Mouse (Mus musculus): Measurements from ENCODE around the gene Atxn7l2.
"Not testable (repeated sequence)": the region's sequence is repeated elsewhere in the genome, so short reads cannot be mapped to it uniquely, and the experiment has no call there.

Gene Atxn7l2

GRCm38 (mm10) chr3:108210771-108211139, at the start of gene Atxn7l2:
Gene Atxn7l2 (minus strand): TSS chr3:108210934.
- DNase-seq, result peak; percentile 53

DNA sequence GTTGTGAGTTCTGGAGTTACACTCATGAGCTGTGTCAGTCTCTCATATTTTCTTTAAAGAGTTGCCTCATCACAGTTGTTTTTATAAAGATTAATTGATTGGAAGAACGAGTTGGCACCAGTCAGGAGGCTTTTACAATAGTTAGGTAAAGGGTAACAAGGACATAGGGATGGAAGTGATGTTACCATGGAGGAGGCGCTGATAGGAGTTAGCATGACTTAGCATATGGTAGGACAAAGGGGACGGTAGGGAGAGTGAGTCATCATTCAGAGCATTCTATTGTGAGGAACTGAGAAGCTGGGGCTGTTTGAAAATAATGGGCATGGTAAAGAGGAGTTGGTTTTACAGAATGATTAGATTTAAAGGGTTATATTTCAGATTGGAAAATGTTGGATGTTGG, 48.6 kb upstream of the Atxn7l2 start:
- no peak for DNase-seq

GRCm38 (mm10) chr3:108257831-108258500, 47.2 kb upstream of the Atxn7l2 start:
- no peak for DNase-seq

DNA sequence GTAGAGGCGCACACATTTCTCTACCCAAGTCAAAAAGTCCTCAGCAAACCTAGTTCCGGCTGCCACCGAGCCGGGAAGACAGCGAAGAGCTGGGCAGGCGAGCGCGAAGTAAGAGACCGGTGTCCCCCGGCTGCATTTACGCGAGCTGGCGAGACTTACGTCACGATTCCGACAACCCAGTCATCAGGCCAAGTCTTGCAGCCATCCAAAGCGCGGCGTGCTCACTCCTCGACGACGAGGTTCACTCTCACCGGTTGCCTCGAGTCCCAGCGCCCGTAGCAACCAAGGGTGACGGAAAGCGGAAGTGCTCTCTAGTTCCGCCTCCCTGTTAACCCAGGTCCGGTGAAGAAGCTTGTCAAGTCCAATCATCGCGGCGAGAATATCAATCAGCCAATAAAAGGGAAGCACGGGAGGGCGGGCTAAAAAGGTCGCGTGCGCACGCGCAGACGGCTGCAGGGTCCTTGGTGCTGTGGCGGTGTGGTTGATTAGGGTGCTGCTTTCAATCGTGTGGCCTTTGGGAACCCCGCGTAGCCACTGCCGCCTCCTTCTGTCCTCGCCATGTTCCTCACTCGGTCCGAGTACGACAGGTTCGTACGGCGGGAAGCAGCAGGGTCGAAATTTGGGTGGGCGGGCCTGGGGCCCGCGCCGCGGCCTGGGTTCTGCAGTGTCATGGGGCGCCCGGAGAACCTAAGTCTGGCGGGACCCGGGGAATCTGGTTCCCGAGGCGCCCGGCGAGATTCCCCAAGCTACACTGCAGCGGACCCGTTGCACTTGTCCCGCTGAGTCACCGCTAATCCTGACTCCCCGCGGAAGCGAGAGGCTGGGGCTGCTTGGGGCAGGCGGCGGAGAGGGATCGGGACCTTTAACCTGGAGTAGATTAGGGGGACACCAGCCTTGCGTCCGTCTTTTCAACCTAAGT, 46.2 kb upstream of the Atxn7l2 start, which contains the start of gene Psma5:
TSS of gene Psma5 (plus strand) at position 208 of the 919 bp plus-strand sequence.
- DNase-seq, result peak; percentile 95

GRCm38 (mm10) chr3:108246857-108247256, 36.1 kb upstream of the Atxn7l2 start:
- no peak for DNase-seq

- no peak for DNase-seq
Measured at GRCm38 (mm10) chr3:108241243-108241839, 30.6 kb upstream of the Atxn7l2 start.

DNA sequence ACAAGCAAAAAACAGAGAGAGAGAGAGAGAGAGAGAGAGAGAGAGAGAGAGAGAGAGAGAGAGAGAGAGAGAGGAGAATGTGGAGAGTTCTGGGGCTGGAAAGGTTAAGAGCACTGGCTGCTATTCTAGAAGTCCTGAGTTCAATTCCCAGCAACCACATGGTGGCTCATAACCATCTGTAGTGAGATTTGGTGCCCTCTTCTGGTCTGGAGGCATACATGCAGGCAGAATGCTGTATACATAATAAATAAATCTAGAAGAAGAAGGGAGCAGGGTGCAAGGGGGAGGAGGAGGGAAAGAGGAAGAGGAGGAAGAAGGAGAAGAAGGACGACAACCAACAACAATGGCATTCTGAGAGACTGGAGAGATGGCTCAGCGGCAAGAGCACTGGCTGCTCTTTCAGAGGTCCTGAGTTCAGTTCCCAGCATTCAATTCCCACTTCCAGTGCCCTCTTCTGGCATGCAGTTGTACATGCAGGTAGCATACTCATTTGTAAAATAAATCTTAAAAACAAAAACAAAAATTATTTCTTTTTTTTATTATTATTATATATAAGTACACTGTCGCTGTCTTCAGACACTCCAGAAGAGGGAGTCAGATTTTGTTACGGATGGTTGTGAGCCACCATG, 26.9 kb upstream of the Atxn7l2 start:
- not testable (repeated sequence) for DNase-seq

DNA sequence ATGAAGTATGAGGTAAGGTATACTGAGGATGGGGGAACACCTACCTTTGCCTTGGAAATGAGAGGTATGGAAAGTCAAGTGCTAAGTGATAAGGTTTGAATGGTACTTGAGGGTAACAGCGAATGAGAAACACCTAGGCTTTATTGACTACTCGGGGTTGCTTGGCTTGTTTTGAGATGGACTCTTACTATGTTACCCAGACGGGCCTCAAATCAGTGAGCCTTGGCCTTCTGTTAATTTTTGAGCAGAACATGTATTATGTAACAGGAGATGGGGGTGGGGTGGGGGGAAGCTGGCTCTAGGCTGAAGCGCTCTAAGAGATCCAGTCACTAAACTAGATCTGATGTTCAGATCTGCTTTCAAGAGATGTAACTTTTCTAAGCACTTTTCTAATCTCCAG, 20.9 kb upstream of the Atxn7l2 start:
- DNase-seq, result no peak

DNA sequence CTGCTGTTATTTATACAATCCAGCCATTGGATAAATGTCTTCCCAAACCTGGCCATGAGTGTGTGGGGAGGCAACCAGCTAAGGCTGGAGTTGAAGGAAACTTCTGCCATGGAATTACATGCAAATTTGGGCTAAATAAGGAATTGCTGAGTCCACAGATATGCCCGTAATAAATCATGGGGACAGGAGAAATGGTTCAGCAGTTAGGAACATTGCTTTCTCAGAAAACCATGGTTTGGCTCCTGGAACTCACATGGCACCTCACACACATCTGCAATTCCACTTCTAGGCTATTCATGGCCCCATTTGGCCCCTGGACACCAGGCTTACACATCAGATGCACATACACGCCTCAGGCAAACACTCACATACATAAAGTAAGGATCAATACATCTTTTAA, 16.8 kb upstream of the Atxn7l2 start:
- no peak for DNase-seq

DNA sequence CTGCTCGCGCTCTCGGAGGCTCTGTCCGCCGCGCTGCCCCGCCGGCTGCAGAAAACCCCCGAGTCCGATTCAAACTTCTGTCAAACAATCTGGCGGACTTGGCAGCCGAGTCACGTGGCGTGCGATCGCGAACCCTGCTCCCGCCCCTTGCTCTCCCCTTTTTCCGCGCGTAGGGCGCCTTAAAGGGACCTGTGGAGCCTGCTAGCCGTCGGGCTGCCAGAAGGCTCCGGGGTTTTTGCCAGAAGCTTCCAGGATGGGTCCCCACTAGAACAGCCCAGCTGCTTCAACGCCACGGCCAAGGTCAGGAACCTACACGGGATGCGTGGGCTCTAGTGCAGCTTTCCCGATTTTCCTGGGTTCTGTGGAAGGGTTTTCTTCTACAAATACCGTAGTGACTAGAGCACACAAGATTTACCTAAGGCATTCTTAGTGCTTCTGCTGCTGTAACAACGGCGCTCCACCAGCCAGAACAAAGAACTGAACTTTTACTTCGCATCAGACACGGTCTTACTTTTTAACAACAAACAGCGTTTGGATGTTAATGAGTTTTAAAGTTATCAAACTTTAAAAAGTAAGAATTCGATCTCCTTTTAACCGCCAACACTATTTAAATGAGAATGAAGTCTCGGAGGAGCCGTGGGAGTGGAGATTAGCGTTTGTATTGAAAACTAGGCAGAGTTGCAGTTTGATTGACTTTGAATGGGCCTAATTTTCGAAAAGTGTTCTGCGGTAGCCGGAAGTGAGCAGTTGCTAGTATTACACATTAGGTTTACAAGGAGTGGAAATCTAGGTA, 16.0 kb upstream of the Atxn7l2 start, which contains the start of gene Sypl2:
TSS of gene Sypl2 (minus strand) at position 91 of the 793 bp plus-strand sequence.
- DNase-seq, result no peak

- no peak for DNase-seq
Measured at GRCm38 (mm10) chr3:108225711-108226557, 15.2 kb upstream of the Atxn7l2 start.

- no peak for DNase-seq
Measured at GRCm38 (mm10) chr3:108220661-108221060, 9.9 kb upstream of the Atxn7l2 start.

DNA sequence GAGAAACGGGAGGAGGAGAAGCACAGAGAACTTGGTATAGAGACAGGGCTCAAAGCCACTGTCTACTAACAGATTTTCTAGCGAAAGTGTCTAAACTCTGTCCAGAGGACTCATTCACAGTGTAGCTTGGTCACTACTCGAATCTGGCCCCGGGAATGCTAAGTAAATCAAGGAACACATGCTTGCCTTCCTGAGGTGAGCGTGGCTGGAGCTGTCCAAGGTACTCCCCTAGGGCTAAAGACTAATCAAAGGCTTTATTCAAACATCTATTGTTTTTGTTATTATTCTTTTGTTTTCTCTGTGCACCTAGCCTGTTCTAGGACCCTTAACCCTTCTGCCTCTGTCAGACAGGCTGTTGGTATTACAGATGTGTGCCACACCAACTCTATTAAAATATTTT, 4.0 kb upstream of the Atxn7l2 start:
- no peak for DNase-seq

- no peak for DNase-seq
Measured at GRCm38 (mm10) chr3:108212406-108212805, 1.7 kb upstream of the Atxn7l2 start.

- DNase-seq, result no peak
Measured at GRCm38 (mm10) chr3:108211845-108212244, 1.1 kb upstream of the Atxn7l2 start.

- peak; percentile 93 for DNase-seq
Measured at GRCm38 (mm10) chr3:108209946-108210770, 576 bp downstream of the Atxn7l2 start.

GRCm38 (mm10) chr3:108209536-108209935, 1.2 kb downstream of the Atxn7l2 start:
- DNase-seq, result no peak

DNA sequence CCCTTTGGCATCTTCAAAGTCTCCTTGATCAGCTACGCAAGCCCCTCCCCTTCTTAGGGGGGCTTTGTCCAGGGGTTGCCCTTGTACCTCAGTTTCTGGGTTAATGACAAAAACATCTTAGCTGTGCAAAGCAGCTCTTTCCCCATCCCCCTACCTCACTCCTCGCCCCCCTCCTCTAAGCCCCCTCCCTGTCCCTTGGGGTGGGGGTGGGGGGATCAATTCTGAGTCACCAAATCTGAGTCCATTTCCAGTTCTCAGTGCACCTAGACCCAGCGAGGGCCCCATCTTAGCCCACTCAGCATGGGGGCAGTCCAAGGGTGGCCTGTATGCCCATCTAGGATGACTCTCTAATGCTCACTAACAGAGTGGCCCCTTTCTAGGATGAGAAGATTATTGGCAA, 1.7 kb downstream of the Atxn7l2 start:
- no peak for DNase-seq

DNA sequence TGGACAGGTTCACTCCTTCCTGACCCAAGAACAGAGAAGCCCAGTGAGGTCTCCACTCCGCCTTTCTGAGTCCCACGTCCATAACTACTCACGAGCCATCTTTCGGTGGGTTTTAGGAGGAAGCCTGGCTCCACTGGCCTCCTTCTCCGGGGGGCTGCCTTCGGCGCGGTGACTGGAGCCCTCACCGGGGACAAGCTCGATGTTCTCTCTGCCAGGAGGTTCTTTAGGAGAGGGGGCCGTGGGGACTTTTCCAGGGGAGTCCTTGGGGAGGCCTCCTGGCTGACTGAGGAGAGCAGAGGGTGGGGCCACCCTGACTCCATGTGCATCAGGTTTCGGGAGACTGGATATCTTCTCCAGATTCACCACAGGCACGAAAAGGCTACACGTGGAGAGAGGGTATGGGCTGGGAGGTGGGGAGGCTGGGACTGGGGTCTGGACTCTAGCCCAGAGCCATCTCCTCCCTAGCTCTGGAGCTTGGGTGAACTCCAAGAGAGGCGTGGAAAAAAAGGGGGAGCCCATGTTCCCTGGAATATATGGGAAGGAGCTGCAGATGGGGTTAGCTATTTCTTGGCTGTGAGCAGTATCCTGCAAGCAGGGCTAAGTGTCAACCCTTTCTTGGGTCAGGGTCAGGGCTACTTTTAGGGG, 3.9 kb downstream of the Atxn7l2 start:
- no peak for DNase-seq

GRCm38 (mm10) chr3:108205601-108206000, 5.1 kb downstream of the Atxn7l2 start:
- DNase-seq, result no peak
